Mouse (Mus musculus): ENCODE measurements around the gene Rom1.

DNA sequence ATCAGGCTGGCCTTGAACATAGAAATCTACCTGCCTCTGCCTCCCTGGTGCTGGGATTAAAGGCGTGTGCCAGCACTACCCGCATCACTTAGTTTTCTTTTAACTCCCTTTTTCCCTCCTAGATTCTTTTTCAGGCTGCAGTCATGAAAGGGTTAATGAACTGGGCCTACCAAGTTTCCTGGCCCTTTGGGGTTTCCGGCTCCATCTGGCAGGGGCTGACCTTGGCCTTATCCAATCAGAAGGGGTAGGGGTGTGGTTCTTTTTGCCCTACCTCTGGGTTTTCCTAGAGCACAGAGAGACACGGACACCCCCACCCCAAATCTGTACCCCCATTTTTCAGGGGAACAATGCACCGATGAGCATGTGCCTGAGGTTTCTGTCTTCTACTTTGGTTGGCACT lies 15.6 kb upstream of the Rom1 start:
- TF ChIP-seq POLR2A (IDR thresholded peaks at IDR 0.05; ENCODE audit: insufficient read length, low read depth) (no peak), MYOG (IDR thresholded peaks at IDR 0.05; ENCODE audit: control insufficient read depth in 1 of 3, insufficient read depth in 1 of 3, insufficient read length in 2 of 3, low read depth in 2 of 3) (no peak), MAX (IDR thresholded peaks at IDR 0.05; ENCODE audit: low read depth) (no peak)

All from myocyte (in vitro differentiated cells).